Mouse (Mus musculus) ES-Bruce4 (cell line): ENCODE data around the gene Rd3.

Experiments
- CTCF ChIP-seq: IDR thresholded peaks from one replicate; pipeline ENCODE4 v1.8.1; 2011; ENCODE audit warnings: low read depth, low read length
- EP300 ChIP-seq: IDR thresholded peaks from 2 replicates; pipeline ENCODE4 v1.6.1; 2011; ENCODE audit warnings: low read depth, low read length; ENCODE audit not compliant: insufficient read depth
- POLR2A ChIP-seq: IDR thresholded peaks from one replicate; pipeline ENCODE4 v1.8.1; 2011; ENCODE audit warnings: low read length; ENCODE audit not compliant: insufficient read depth

- TF ChIP-seq POLR2A (no peak), EP300 (no peak), CTCF (no peak)
Observed at GRCm38 (mm10) chr1:191963413-191963812, 13.8 kb upstream of the Rd3 start.
